Comparison of ENCODE assay signal across 25 mouse cellular contexts in the genomic region with DNA sequence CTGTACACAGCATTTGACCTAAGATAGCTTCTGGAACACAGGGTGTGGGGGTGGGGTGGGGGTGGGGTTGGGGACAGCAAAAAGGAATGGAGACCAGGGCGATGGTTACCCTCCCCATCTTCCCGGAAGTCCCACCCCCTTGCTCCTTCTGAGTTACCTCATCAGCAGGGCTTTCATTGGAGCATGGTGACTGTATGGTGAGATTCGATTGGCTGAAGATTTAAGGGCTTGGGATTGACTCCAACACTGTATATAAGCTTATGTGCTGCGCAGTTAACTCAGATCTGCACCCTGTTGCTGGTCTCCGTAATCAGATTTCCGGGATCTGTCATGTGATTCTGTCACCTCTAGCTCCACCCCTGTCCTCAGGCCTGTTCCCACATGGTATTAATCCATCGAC.
"Had no signal": no experiment of that assay in that cellular context is flagged by ENCODE, and none has a peak within 500 bp of the region (broad histone marks: within the 10 kb centered on the region; RNA-seq: fewer than 3 reads in every experiment).

No protein-coding gene starts in this region.

- DNase-seq: gastrocnemius, adult 2 months; gastrocnemius, postnatal 10 days; gastrocnemius, postnatal 25 days; heart, adult 18-20 months; heart, postnatal 10 days; heart, postnatal 4 days; kidney, adult 18-20 months; kidney, postnatal 10 days; kidney, postnatal 4 days; liver; liver, embryonic 13.5 days had no signal

- H3K4me2 ChIP-seq: heart, embryonic 12.5 days; hindbrain, embryonic 12.5 days; hindbrain, embryonic 14.5 days; intestine, embryonic 15.5 days; limb, embryonic 12.5 days; liver, embryonic 11.5 days; liver, embryonic 13.5 days had no signal

- H3K27ac ChIP-seq: gastrocnemius, adult 2 months; heart, embryonic 10.5 days; hindbrain, embryonic 10.5 days; hindbrain, embryonic 12.5 days; hindbrain, embryonic 14.5 days; intestine, embryonic 15.5 days; left cerebral cortex, adult 2 months; limb, embryonic 10.5 days; limb, embryonic 12.5 days; liver, embryonic 13.5 days had no signal

- H3K4me1 ChIP-seq: heart, embryonic 10.5 days; heart, embryonic 12.5 days; hindbrain, embryonic 10.5 days; hindbrain, embryonic 12.5 days; intestine, embryonic 15.5 days; limb, embryonic 10.5 days; limb, embryonic 12.5 days; liver, embryonic 13.5 days had no signal

- H3K9me3 ChIP-seq: heart, embryonic 10.5 days; heart, embryonic 12.5 days; hindbrain, embryonic 10.5 days; hindbrain, embryonic 12.5 days; intestine, embryonic 15.5 days; limb, embryonic 10.5 days; limb, embryonic 12.5 days; liver, embryonic 13.5 days had no signal

- H3K27me3 ChIP-seq: heart, embryonic 12.5 days; hindbrain, embryonic 12.5 days; intestine, embryonic 15.5 days; limb, embryonic 12.5 days; liver, embryonic 13.5 days had no signal

- H3K9ac ChIP-seq: heart, embryonic 12.5 days; hindbrain, embryonic 12.5 days; hindbrain, embryonic 14.5 days; intestine, embryonic 15.5 days; limb, embryonic 12.5 days; liver, embryonic 13.5 days had no signal

- H3K4me3 ChIP-seq: gastrocnemius, adult 2 months; heart, embryonic 10.5 days; heart, embryonic 12.5 days; hindbrain, embryonic 10.5 days; hindbrain, embryonic 12.5 days; intestine, embryonic 15.5 days; layer of hippocampus, adult 2 months; left cerebral cortex, adult 2 months; limb, embryonic 10.5 days; limb, embryonic 12.5 days; liver, embryonic 13.5 days had no signal

- ATAC-seq: hindbrain, embryonic 16.5 days; inflammation-experienced regulatory T-cells, adult 6 months; intestine, embryonic 15.5 days; intestine, postnatal 0 days had no signal

- H3K36me3 ChIP-seq: heart, embryonic 10.5 days; heart, embryonic 12.5 days; hindbrain, embryonic 10.5 days; hindbrain, embryonic 12.5 days; intestine, embryonic 15.5 days; limb, embryonic 10.5 days; limb, embryonic 12.5 days; liver, embryonic 13.5 days had no signal
